Comparison of ENCODE assay signal across 8 mouse cellular contexts in genomic region chr2:152736748-152737147, GRCm38 (mm10). TPM values are rescaled to one million over a fixed set of nuclear protein-coding genes. Genes with fewer than 3 reads are reported as not detected.
DNase-seq lines count a peak whose midpoint lies in the region; ATAC-seq and TF ChIP-seq lines count a peak whose summit lies in the region.

No protein-coding gene starts in this region.

- H3K4me1 ChIP-seq in kidney, adult 2 months (ENCODE audit: control insufficient read depth, insufficient read depth, low read length) = peaks cover 8% of the 10 kb centered on the region; the same call in 1 of the 2 replicates
- H3K4me1 ChIP-seq in embryonic facial prominence, embryonic 12.5 days = peaks cover 40% of the 10 kb centered on the region
- peaks cover 59% of the 10 kb centered on the region for H3K4me1 ChIP-seq in hindbrain, embryonic 15.5 days (replicated peaks)
- H3K4me1 ChIP-seq in liver, postnatal 0 days (ENCODE audit: insufficient read depth) = peaks cover 65% of the 10 kb centered on the region

- H3K36me3 ChIP-seq in kidney, adult 2 months (ENCODE audit: control insufficient read depth, insufficient read depth, low read length) = no peaks in the 10 kb centered on the region
- no peaks in the 10 kb centered on the region for H3K36me3 ChIP-seq in embryonic facial prominence, embryonic 12.5 days
- H3K36me3 ChIP-seq in hindbrain, embryonic 15.5 days = no peaks in the 10 kb centered on the region
- H3K36me3 ChIP-seq in liver, postnatal 0 days (replicated peaks; ENCODE audit: insufficient read depth, low read length) = no peaks in the 10 kb centered on the region

- H3K9me3 ChIP-seq in embryonic facial prominence, embryonic 12.5 days = no peaks in the 10 kb centered on the region
- H3K9me3 ChIP-seq in hindbrain, embryonic 15.5 days = no peaks in the 10 kb centered on the region
- H3K9me3 ChIP-seq in liver, postnatal 0 days (ENCODE audit: low read length) = no peaks in the 10 kb centered on the region

- peak overlapping the region; percentile 80 for H3K9ac ChIP-seq in embryonic facial prominence, embryonic 12.5 days
- peak overlapping the region; percentile 60 for H3K9ac ChIP-seq in hindbrain, embryonic 15.5 days
- peak overlapping the region; percentile 93 for H3K9ac ChIP-seq in liver, postnatal 0 days (replicated peaks)

- WGBS in kidney, adult 2 months = 4% methylated on average over 22 of the region's 22 CpGs
- under 1% methylated on average over 22 of the region's 22 CpGs for WGBS in embryonic facial prominence, embryonic 12.5 days
- WGBS in hindbrain, embryonic 15.5 days = under 1% methylated on average over 22 of the region's 22 CpGs
- whole genome bisulfite sequencing in liver, postnatal 0 days (ENCODE audit: insufficient replicate concordance) = 1% methylated on average over 22 of the region's 22 CpGs

- H3K27me3 ChIP-seq in kidney, adult 2 months (replicated peaks; ENCODE audit: control insufficient read depth, insufficient read depth, low read length) = no peaks in the 10 kb centered on the region
- H3K27me3 ChIP-seq in embryonic facial prominence, embryonic 12.5 days = no peaks in the 10 kb centered on the region
- H3K27me3 ChIP-seq in hindbrain, embryonic 15.5 days = no peaks in the 10 kb centered on the region
- peaks cover 8% of the 10 kb centered on the region; the same call in 1 of the 2 replicates for H3K27me3 ChIP-seq in liver, postnatal 0 days (ENCODE audit: insufficient read depth, low read length)

- TF ChIP-seq CTCF in kidney, adult 2 months (conservative IDR thresholded peaks at IDR 0.05; ENCODE audit: insufficient read depth, insufficient read length, low read depth, low read length) = no peak
- TF ChIP-seq CTCF in liver, postnatal 0 days (IDR thresholded peaks at IDR 0.05; ENCODE audit: low read depth) = no peak

- peak overlapping the region; percentile 90 for H3K4me2 ChIP-seq in embryonic facial prominence, embryonic 12.5 days (replicated peaks)
- peak overlapping the region; percentile 75 for H3K4me2 ChIP-seq in hindbrain, embryonic 15.5 days
- peak overlapping the region; percentile 87 for H3K4me2 ChIP-seq in liver, postnatal 0 days (ENCODE audit: low read depth, low read length)

- peak overlapping the region; percentile 76 for H3K4me3 ChIP-seq in kidney, adult 2 months (ENCODE audit: insufficient read depth, low read depth, low read length)
- H3K4me3 ChIP-seq in embryonic facial prominence, embryonic 12.5 days = peak overlapping the region; percentile 68
- H3K4me3 ChIP-seq in hindbrain, embryonic 15.5 days = peak overlapping the region; percentile 47
- H3K4me3 ChIP-seq in liver, postnatal 0 days (ENCODE audit: low read depth, low read length) = peak overlapping the region; percentile 82

- TF ChIP-seq EP300 in liver, postnatal 0 days (IDR thresholded peaks at IDR 0.05; ENCODE audit: low read depth) = no peak

- peak; percentile 54 for DNase-seq in kidney, adult 2 months
- DNase-seq in kidney, postnatal 14 days = no peak
- peak; percentile 31 for DNase-seq in R1 (ENCODE audit: low read depth, low spot score)
- DNase-seq in liver, postnatal 0 days = peak; percentile 57
- no peak for DNase-seq in spleen, adult 18-20 months
- no peak for DNase-seq in layer of hippocampus, postnatal 25 days (ENCODE audit: extremely low spot score in 1 of 2, low spot score in 1 of 2)

- TF ChIP-seq POLR2A in kidney, adult 2 months (IDR thresholded peaks at IDR 0.05; ENCODE audit: low read depth, low read length) = no peak

- H3K27ac ChIP-seq in kidney, adult 2 months (ENCODE audit: insufficient read depth, low read depth, low read length) = peak overlapping the region; percentile 75
- peak overlapping the region; percentile 94 for H3K27ac ChIP-seq in embryonic facial prominence, embryonic 12.5 days
- H3K27ac ChIP-seq in hindbrain, embryonic 15.5 days (replicated peaks) = peak overlapping the region; percentile 68
- H3K27ac ChIP-seq in liver, postnatal 0 days (ENCODE audit: low read depth) = peak overlapping the region; percentile 89

- no peak for ATAC-seq in embryonic facial prominence, embryonic 12.5 days (ENCODE audit: insufficient number of reproducible peaks, insufficient read depth, low FRiP score, low TSS enrichment)
- no peak for ATAC-seq in hindbrain, embryonic 15.5 days (ENCODE audit: low FRiP score, low read depth)
- no peak for ATAC-seq in liver, postnatal 0 days

RNA-seq across cellular contexts. Expression of gene Id1, which starts 0.7 kb away (rescaled TPM):
- 156 and 235 TPM in 2 replicates for polyA plus RNA-seq in kidney, adult 2 months (2012; rRNA removed)
- 168 and 170 TPM in 2 replicates for polyA plus RNA-seq in embryonic facial prominence, embryonic 12.5 days (2016; fragmentation: Nextera tagmentation; extraction: Ambion mirVana)
- polyA plus RNA-seq in hindbrain, embryonic 15.5 days (2015; fragmentation: Nextera tagmentation; extraction: Ambion mirVana) = 55.3 and 57.5 TPM in 2 replicates
- 39.7 and 40.4 TPM in 2 replicates for polyA plus RNA-seq in liver, postnatal 0 days (2015; fragmentation: Nextera tagmentation; extraction: Ambion mirVana)
- 10 to 100 TPM; 19.6 to 22.4 TPM for total RNA-seq in layer of hippocampus, postnatal 25 days (2021)

RNA-seq across cellular contexts. Expression of gene Cox4i2, which starts 17.2 kb away (rescaled TPM):
- 2.9 and 3.1 TPM in 2 replicates for polyA plus RNA-seq in kidney, adult 2 months (2012; rRNA removed)
- 14.3 and 14.5 TPM in 2 replicates for polyA plus RNA-seq in embryonic facial prominence, embryonic 12.5 days (2016; fragmentation: Nextera tagmentation; extraction: Ambion mirVana)
- polyA plus RNA-seq in hindbrain, embryonic 15.5 days (2015; fragmentation: Nextera tagmentation; extraction: Ambion mirVana) = 6.3 TPM in 2 replicates
- polyA plus RNA-seq in liver, postnatal 0 days (2015; fragmentation: Nextera tagmentation; extraction: Ambion mirVana) = 0.56 and 1.0 TPM in 2 replicates
- total RNA-seq in layer of hippocampus, postnatal 25 days (2021) = 1 to 10 TPM; 2.0 to 2.7 TPM

RNA-seq across cellular contexts. Expression of gene Mcts2, which starts 49.9 kb away (rescaled TPM):
- 8.4 and 10.1 TPM in 2 replicates for polyA plus RNA-seq in kidney, adult 2 months (2012; rRNA removed)
- 36.4 and 38.9 TPM in 2 replicates for polyA plus RNA-seq in embryonic facial prominence, embryonic 12.5 days (2016; fragmentation: Nextera tagmentation; extraction: Ambion mirVana)
- polyA plus RNA-seq in hindbrain, embryonic 15.5 days (2015; fragmentation: Nextera tagmentation; extraction: Ambion mirVana) = 32.6 and 37.3 TPM in 2 replicates
- polyA plus RNA-seq in liver, postnatal 0 days (2015; fragmentation: Nextera tagmentation; extraction: Ambion mirVana) = 12.8 TPM in 2 replicates
- 10 to 100 TPM; 21.2 to 22.8 TPM for total RNA-seq in layer of hippocampus, postnatal 25 days (2021)

Comparison
In these comparisons a context has a peak if more than half of its experiments do, and no peak if none do; other contexts are left out.
1. DNase-seq: peak in kidney, adult 2 months (single experiment), R1 (single experiment) and liver, postnatal 0 days (single experiment); none in kidney, postnatal 14 days (single experiment), spleen, adult 18-20 months (0 of 2) and layer of hippocampus, postnatal 25 days (0 of 2).
2. Peak in every context shown above with its lines, with median percentiles within 50 percentile points of each other: H3K27ac ChIP-seq, H3K4me3 ChIP-seq, H3K4me2 ChIP-seq and H3K9ac ChIP-seq.